Mouse (Mus musculus) stomach, embryonic 14.5 days (tissue): ENCODE results near the gene Krtap28-10. TPM values are rescaled to one million over a fixed set of nuclear protein-coding genes. Genes with fewer than 3 reads are reported as not detected.

Experiments
- ATAC-seq: fragments of 200-750 bp; cut with Nextera tagmentation; 2 replicates; pipeline ENCODE4 v1.8.0; 2017; ENCODE audit warnings: low read depth, moderate TSS enrichment; ENCODE audit not compliant: insufficient number of reproducible peaks, insufficient read depth, low FRiP score
- H3K27ac ChIP-seq: fragments of 300-500 bp; sonication (generic); 2 replicates; pipeline ENCODE4 v1.5.1; 2014; ENCODE audit warnings: mild to moderate bottlenecking, low read length, moderate library complexity, mixed read lengths
- H3K27me3 ChIP-seq: fragments of 300-500 bp; sonication (generic); 2 replicates; pipeline ENCODE4 v1.6.1; 2014; ENCODE audit warnings: low read length, control low read depth, mixed read lengths; ENCODE audit not compliant: control insufficient read depth, insufficient read depth
- H3K36me3 ChIP-seq: fragments of 300-500 bp; sonication (generic); 2 replicates; pipeline ENCODE4 v1.6.1; 2014; ENCODE audit warnings: mild to moderate bottlenecking, control low read depth, low read length, moderate library complexity, mixed read lengths; ENCODE audit not compliant: control insufficient read depth, insufficient read depth
- H3K4me1 ChIP-seq: fragments of 300-500 bp; sonication (generic); 2 replicates; pipeline ENCODE4 v1.6.1; 2014; ENCODE audit warnings: low read length, control low read depth, mixed read lengths; ENCODE audit not compliant: control insufficient read depth, insufficient read depth
- H3K4me2 ChIP-seq: fragments of 300-500 bp; sonication (generic); replicated peaks from 2 replicates; pipeline ENCODE4 v1.6.1; 2014; ENCODE audit warnings: low read depth, low read length, control low read depth
- H3K4me3 ChIP-seq: fragments of 300-500 bp; sonication (generic); 2 replicates; pipeline ENCODE4 v1.5.1; 2014; ENCODE audit warnings: low read depth, low read length, control low read depth
- H3K9ac ChIP-seq: fragments of 300-500 bp; sonication (generic); replicated peaks from 2 replicates; pipeline ENCODE4 v1.6.1; 2014; ENCODE audit warnings: low read depth, mild to moderate bottlenecking, control low read depth, low read length, moderate library complexity, mixed read lengths
- H3K9me3 ChIP-seq: fragments of 300-500 bp; sonication (generic); 2 replicates; pipeline ENCODE4 v1.6.1; 2016; ENCODE audit warnings: low read depth, low read length, control low read depth; ENCODE audit not compliant: control insufficient read depth
- WGBS: fragments of 180-500 bp; shearing (Covaris S2); extraction: QIAGEN DNeasy Blood & Tissue Kit; methylation state at CpG from one replicate; pipeline ENCODE4 v1.1.7; 2014; 5-methylcytosine and 5-hydroxymethylcytosine counted together
- polyA plus RNA-seq: library from polyadenylated mRNA; unstranded; fragments of >200 nt; fragmentation: Nextera tagmentation; extraction: Ambion mirVana; gene quantifications from 2 replicates; pipeline ENCODE4 v1.2.1, GENCODE M21; 2014

Krtap28-10 gene
- polyA plus RNA-seq, 1 experiment from 2014 or later = not detected

DNA sequence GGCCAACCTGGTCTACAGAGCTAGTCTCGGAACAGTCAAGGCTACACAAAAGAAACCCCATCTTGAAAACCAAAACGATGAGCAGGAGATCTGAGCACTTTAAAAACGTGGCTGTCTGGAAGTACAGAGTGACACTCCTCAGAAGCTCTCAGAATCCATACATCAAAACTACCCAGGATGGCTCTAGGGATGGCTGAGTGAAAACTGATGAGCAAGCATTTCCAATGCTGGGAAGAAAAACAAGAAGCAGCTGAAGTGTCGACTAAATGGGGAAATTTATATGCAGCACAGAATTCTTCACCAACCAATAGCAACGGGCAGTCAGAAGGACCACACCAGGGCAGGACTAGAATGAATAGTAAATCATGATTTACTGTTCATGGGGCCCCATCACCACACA, 7.8 kb downstream of the Krtap28-10 start:
- Histone ChIP-seq H3K27me3 (no peaks in the 10 kb centered on the region), H3K4me1 (no peaks in the 10 kb centered on the region), H3K9me3 (no peaks in the 10 kb centered on the region), H3K27ac (no peak overlapping the region), H3K9ac (no peak overlapping the region), H3K36me3 (no peaks in the 10 kb centered on the region), H3K4me2 (no peak overlapping the region), H3K4me3 (no peak overlapping the region)
- ATAC-seq = no peak
- 71% methylated on average over 5 of the region's 5 CpGs for WGBS

- no peaks in the 10 kb centered on the region for H3K36me3 ChIP-seq
- no peak overlapping the region for H3K4me3 ChIP-seq
- no peak overlapping the region for H3K27ac ChIP-seq
- H3K4me1 ChIP-seq = no peaks in the 10 kb centered on the region
- H3K9ac ChIP-seq = no peak overlapping the region
- no peaks in the 10 kb centered on the region for H3K9me3 ChIP-seq
- H3K27me3 ChIP-seq = no peaks in the 10 kb centered on the region
- no peak overlapping the region for H3K4me2 ChIP-seq
- ATAC-seq = no peak
- WGBS = 84% methylated on average over 6 of the region's 6 CpGs
These were observed 9.8 kb downstream of the Krtap28-10 start for GRCm38 (mm10) chr1:83032508-83032907.

GRCm38 (mm10) chr1:83031950-83032349, 10.3 kb downstream of the Krtap28-10 start:
- H3K4me1 ChIP-seq = no peaks in the 10 kb centered on the region
- 15% methylated on average over 1 of the region's 1 CpGs for WGBS
- no peak overlapping the region for H3K9ac ChIP-seq
- no peaks in the 10 kb centered on the region for H3K36me3 ChIP-seq
- no peaks in the 10 kb centered on the region for H3K9me3 ChIP-seq
- H3K27ac ChIP-seq = no peak overlapping the region
- no peak overlapping the region for H3K4me2 ChIP-seq
- no peak overlapping the region for H3K4me3 ChIP-seq
- no peak for ATAC-seq
- no peaks in the 10 kb centered on the region for H3K27me3 ChIP-seq

DNA sequence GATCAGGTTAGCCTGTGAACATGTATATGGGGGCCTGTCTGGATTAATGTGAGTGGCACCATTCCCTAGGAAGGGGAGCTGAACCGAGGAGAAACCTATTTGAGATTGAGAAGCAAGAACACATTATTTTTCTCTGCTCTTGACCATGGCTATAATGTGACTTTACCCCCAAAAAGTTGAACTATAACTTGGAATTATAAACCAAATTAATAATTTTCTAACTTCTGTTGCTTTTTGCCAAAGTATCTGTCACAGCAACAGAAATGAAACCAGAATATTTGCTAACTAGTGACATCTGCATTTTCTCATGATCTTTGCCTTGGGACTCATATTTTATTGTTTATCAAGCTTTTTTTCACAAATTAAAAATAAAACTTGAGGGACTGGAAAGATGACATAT, 25.7 kb downstream of the Krtap28-10 start:
- H3K4me3 ChIP-seq = no peak overlapping the region
- H3K27ac ChIP-seq = no peak overlapping the region
- no peak overlapping the region for H3K4me2 ChIP-seq
- no peaks in the 10 kb centered on the region for H3K9me3 ChIP-seq
- H3K9ac ChIP-seq = no peak overlapping the region
- no peak for ATAC-seq
- WGBS = 61% methylated on average over 1 of the region's 1 CpGs
- H3K36me3 ChIP-seq = no peaks in the 10 kb centered on the region
- H3K27me3 ChIP-seq = no peaks in the 10 kb centered on the region
- no peaks in the 10 kb centered on the region for H3K4me1 ChIP-seq

- Histone ChIP-seq H3K27ac (no peak overlapping the region), H3K4me1 (no peaks in the 10 kb centered on the region), H3K4me2 (no peak overlapping the region), H3K9me3 (no peaks in the 10 kb centered on the region), H3K9ac (no peak overlapping the region), H3K4me3 (no peak overlapping the region), H3K36me3 (no peaks in the 10 kb centered on the region), H3K27me3 (no peaks in the 10 kb centered on the region)
- 52% methylated on average over 10 of the region's 10 CpGs for WGBS
- ATAC-seq = no peak
These were observed 26.9 kb downstream of the Krtap28-10 start for GRCm38 (mm10) chr1:83015329-83015879.

- WGBS = 87% methylated on average over 3 of the region's 3 CpGs
- no peak for ATAC-seq
These were observed 27.8 kb downstream of the Krtap28-10 start for GRCm38 (mm10) chr1:83014477-83014876.

GRCm38 (mm10) chr1:83007471-83007870, 34.8 kb downstream of the Krtap28-10 start:
- Histone ChIP-seq H3K9ac (no peak overlapping the region), H3K36me3 (no peaks in the 10 kb centered on the region), H3K27ac (no peak overlapping the region), H3K4me2 (no peak overlapping the region), H3K4me1 (no peaks in the 10 kb centered on the region), H3K4me3 (no peak overlapping the region), H3K27me3 (no peaks in the 10 kb centered on the region), H3K9me3 (no peaks in the 10 kb centered on the region)
- ATAC-seq = no peak
- 27% methylated on average over 6 of the region's 6 CpGs for WGBS

More at GRCm38 (mm10) chr1:83014477-83014876, 27.8 kb downstream of the Krtap28-10 start:
- H3K4me1 ChIP-seq = no peaks in the 10 kb centered on the region
- H3K9ac ChIP-seq = no peak overlapping the region
- no peaks in the 10 kb centered on the region for H3K27me3 ChIP-seq
- H3K27ac ChIP-seq = no peak overlapping the region
- H3K4me3 ChIP-seq = no peak overlapping the region
- no peaks in the 10 kb centered on the region for H3K36me3 ChIP-seq
- no peak overlapping the region for H3K4me2 ChIP-seq
- no peaks in the 10 kb centered on the region for H3K9me3 ChIP-seq

DNA sequence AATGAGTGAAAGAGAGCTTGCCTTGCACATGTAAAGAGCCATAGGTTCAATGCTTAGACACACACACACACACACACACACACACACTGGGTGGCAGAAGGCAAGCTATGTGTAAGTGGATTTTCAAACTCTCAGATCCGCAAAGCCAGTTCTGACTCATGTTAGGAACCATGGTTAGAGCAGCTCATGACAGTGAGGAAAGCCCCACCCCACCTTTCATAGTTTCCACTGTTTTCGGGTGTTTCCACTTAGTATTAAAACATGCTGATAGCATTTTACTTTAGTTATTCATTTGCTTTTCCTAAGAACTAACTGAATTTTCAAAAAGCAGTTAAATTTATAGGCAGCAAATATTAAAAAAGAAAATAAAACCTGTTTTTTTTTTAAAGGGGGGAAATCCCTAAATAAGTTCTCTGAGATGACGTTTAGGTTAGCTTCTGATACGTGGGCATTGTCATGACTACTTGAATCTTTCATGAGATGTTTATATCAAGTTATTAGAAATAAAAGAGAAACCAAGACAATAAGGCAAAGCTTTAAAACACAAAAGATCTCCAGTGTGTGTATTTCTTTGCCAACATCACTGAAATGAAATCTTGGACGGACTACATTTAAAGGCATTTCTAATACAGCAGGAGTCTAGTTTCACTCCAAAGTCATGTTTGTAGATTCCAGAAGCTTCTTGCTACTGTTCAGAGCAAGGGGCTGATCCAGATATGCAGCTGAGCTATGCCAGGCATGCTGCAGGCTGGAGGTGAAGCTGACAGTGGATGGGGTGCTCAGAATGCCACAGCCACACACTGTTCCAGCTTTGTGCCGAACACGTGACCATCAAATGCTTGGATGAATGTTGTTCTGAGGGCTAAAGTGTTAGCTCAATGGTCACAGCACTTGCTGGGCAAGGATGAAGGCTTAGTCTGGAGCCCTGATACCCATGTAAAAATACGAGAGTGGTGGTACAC, 35.8 kb downstream of the Krtap28-10 start:
- Histone ChIP-seq H3K36me3 (no peaks in the 10 kb centered on the region), H3K4me1 (no peaks in the 10 kb centered on the region), H3K27me3 (no peaks in the 10 kb centered on the region), H3K4me2 (no peak overlapping the region), H3K9me3 (no peaks in the 10 kb centered on the region), H3K9ac (no peak overlapping the region), H3K27ac (no peak overlapping the region), H3K4me3 (no peak overlapping the region)
- 75% methylated on average over 8 of the region's 8 CpGs for WGBS
- ATAC-seq = no peak
